Mouse (Mus musculus): Measurements from ENCODE around the gene Gpc1. TPM values are rescaled to one million over a fixed set of nuclear protein-coding genes. Genes with fewer than 3 reads are reported as not detected.

The Gpc1 gene
- polyA plus RNA-seq, 2 experiments from 2014 or later, result 1.6 to 2.2 TPM

GRCm38 (mm10) chr1:92837931-92838833 lies 6.7 kb downstream of the Gpc1 start:
- ATAC-seq, result no peak

GRCm38 (mm10) chr1:92839211-92839610 lies 7.8 kb downstream of the Gpc1 start:
- no peak for ATAC-seq

GRCm38 (mm10) chr1:92840231-92840890 lies 8.9 kb downstream of the Gpc1 start:
- ATAC-seq, result no peak

GRCm38 (mm10) chr1:92841427-92841826 lies 10.0 kb downstream of the Gpc1 start:
- no peak for ATAC-seq

- ATAC-seq, result no peak
Measured at GRCm38 (mm10) chr1:92845889-92846288, 14.4 kb downstream of the Gpc1 start.

GRCm38 (mm10) chr1:92847873-92848839 lies 16.7 kb downstream of the Gpc1 start:
- no peak for ATAC-seq

GRCm38 (mm10) chr1:92849491-92849890 lies 18.0 kb downstream of the Gpc1 start:
- ATAC-seq, result no peak

GRCm38 (mm10) chr1:92849938-92850574 lies 18.6 kb downstream of the Gpc1 start:
- no peak for ATAC-seq

- no peak for ATAC-seq
Measured at GRCm38 (mm10) chr1:92852450-92852849, 21.0 kb downstream of the Gpc1 start.

GRCm38 (mm10) chr1:92861503-92861902 lies 30.1 kb downstream of the Gpc1 start:
- ATAC-seq, result no peak

- no peak for ATAC-seq
Measured at GRCm38 (mm10) chr1:92863268-92863667, 31.8 kb downstream of the Gpc1 start.

- ATAC-seq, result no peak
Measured at GRCm38 (mm10) chr1:92866170-92866569, 34.7 kb downstream of the Gpc1 start.

GRCm38 (mm10) chr1:92869985-92870384 lies 38.5 kb downstream of the Gpc1 start:
- ATAC-seq, result no peak

GRCm38 (mm10) chr1:92872666-92873065 lies 41.2 kb downstream of the Gpc1 start:
- ATAC-seq, result no peak

- no peak for ATAC-seq
Measured at GRCm38 (mm10) chr1:92874011-92874410, 42.6 kb downstream of the Gpc1 start.

GRCm38 (mm10) chr1:92875360-92876111 lies 44.1 kb downstream of the Gpc1 start:
- ATAC-seq, result no peak

GRCm38 (mm10) chr1:92877431-92877978 lies 46.1 kb downstream of the Gpc1 start:
- no peak for ATAC-seq

- ATAC-seq, result no peak
Measured at GRCm38 (mm10) chr1:92878066-92878741, 46.8 kb downstream of the Gpc1 start.

GRCm38 (mm10) chr1:92879266-92879665 lies 47.8 kb downstream of the Gpc1 start:
- ATAC-seq, result no peak

GRCm38 (mm10) chr1:92880101-92880500 lies 48.7 kb downstream of the Gpc1 start:
- no peak for ATAC-seq
